Mouse (Mus musculus) kidney, postnatal 36 days (tissue): ENCODE results near the gene Sapcd1.
A peak's percentile ranks its signal among the peaks of the same experiment; 100 is the strongest.

ENCODE experiments used
- DNase-seq, 2 experiments: peaks; one replicate each; pipeline ENCODE4 v3.0.0; 2021 to 2022; ENCODE audit warnings: mixed read lengths in 2 of 2

The Sapcd1 gene

DNA sequence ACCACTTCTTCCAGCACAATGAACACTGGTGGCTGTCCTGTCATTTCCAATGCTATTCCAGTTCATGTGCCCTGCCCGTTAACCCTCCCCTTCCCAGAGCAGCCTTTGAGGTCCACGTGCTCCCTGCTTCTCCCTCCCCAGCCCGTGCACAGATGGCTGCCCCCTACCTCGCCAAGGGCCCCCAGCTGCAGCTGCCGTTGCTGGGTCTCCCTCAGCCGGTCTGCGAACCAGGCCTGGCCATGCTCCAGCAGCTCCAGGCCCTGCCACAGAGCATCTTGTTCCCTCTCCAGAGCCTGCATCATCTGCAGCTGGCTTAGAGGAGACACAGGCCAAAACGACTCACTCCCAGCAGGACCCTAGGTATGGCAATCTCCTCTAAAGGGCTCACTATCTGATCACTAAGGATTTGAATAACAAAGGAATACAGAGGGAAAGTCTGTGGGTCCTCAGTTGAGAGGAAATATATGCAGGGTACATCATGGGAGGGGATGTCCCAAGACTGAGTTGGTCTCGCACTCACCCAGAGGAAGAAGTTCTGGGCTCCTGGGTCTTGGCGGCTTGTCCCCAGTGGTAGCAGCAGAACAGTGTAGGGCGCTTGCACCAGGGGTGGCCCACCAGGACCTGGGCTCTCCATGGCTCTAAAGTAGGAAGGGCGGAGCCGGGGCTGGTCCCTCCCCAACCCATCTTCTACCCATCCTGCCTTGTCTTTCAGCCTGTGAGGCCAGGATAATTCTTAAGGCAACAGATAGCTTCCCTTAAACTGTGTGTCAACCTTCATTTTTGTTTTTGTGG, at the start of gene Sapcd1:
Gene Sapcd1 (minus strand): TSS at position 740 of the 792 bp plus-strand sequence.
- DNase-seq: no peak

DNA sequence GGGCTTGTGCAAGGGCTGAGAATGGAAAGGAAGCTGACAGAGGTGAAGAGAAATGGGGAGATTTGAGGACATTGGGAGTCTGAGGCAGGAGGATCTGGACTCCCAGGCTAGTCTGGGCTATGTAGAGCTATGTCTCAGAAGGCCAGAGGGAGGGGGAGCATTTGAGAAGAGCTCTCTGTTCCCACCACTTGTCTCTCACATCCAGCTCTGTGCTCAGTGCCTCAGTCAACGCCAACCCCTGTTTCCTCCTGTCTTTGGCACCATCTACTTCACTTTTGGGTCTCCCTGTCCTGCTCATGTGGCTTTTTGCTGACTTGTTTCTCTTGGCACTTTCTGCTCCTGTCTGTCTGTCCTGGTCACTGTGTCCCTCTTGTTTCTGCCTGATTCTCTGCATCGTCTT, 49.5 kb upstream of the Sapcd1 start:
- no peak for DNase-seq

DNA sequence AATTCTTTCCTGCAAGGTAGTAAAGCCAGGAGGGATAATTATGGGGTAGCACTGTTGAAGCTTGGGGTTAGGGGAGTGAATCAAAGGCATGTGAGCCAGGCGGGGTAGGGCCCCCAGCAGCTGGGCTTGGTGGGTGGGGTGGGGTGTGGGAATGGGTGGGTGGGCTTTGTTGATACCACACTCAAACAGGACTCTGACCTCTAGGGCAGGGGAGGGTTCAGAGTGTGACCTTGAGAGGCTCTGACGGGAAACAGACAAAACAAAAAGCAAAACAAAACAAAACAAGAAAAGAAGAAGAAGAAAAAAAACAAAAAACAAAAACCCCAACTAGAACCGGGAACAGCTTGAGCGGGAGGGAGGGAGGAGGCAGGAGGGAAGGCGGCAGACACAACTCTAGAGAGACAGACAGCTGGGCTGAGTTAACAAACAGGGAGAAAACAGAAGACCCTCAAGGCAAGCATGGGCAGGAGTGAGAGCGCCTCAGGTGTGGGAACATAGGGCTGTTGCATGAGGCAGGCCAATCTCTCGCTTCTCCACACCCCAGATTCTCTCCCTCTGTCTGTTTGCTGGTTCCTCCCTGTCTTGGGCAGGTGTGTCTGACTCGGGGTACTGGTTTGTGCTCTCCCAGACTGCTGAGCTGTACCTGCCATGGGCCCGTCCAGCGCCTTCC, 48.8 kb upstream of the Sapcd1 start, which contains the start of gene Ly6g6e:
Gene Ly6g6e (plus strand): TSS at position 396 of the 670 bp plus-strand sequence.
- no peak for DNase-seq

DNA sequence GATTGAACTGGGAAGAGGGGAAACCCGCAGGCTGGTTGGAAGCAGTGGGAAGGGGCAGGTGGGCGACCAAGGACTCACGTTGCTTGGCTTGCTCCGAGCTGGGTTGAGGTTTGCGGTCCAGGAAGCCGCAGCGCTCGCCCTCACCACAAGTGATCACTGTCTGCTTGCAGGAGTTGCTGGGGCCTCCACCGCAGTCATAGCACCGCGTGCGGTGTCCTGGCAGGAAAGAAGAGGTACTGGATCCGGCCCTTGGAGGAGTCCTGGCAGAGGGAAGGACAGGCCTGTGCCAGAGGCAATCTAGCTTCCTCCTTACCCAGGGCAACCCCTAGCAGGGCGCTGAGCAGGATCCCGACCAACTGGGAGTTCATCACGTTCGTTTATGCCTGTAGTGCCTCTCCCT, 46.3 kb upstream of the Sapcd1 start:
- DNase-seq: no peak

DNA sequence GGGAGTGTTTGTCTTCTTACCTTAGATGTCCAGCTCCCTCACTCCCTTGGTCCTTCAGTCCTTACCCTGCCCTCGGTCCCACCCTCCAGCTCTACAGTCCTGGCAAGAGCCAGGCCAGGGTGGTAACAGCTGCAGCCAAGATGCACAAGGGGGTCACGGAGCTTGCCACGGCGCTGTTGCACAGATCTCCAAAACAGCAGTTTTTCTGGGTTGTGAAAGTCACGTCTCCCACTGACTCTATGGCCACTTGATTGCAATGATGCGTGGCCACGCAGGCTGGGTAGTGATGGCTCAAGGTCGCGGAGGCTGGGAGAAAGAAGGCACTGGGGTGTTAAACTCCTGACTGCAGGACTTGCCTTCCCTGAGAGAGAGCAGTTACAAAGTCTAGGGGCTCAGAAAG, 43.6 kb upstream of the Sapcd1 start:
- no peak for DNase-seq

DNA sequence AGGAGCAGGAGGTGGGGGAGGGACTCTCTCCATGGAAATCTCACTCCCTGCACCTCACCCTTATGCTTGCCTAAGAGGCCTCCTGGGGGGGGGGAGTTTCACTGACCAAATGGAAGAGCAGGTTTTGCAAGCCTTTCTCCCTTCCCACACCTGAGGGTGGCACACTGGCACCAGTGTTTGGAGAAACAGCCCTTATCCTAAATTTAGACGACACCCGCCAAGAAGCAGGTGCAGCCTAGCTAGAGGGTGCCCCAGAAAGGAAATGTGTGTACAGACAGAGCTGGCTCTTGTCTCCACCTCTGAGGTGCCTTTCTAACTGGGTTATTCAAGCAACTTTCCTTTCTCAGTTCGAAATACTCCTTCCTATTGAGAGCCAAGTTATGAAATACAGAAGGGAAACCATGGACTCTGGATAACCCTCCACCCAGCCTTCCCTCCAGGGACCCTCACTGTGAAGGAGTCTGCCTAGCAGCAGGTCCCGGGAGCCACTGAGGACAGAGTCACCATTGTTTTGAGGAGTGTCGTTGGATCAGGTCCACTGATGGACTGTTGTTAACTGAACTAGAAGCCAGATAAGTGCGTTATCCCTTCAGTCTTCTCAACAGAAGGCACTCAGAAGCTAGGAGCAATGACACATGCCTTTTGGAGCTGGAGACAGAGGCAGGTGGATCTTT, 42.9 kb upstream of the Sapcd1 start:
- no peak for DNase-seq

DNA sequence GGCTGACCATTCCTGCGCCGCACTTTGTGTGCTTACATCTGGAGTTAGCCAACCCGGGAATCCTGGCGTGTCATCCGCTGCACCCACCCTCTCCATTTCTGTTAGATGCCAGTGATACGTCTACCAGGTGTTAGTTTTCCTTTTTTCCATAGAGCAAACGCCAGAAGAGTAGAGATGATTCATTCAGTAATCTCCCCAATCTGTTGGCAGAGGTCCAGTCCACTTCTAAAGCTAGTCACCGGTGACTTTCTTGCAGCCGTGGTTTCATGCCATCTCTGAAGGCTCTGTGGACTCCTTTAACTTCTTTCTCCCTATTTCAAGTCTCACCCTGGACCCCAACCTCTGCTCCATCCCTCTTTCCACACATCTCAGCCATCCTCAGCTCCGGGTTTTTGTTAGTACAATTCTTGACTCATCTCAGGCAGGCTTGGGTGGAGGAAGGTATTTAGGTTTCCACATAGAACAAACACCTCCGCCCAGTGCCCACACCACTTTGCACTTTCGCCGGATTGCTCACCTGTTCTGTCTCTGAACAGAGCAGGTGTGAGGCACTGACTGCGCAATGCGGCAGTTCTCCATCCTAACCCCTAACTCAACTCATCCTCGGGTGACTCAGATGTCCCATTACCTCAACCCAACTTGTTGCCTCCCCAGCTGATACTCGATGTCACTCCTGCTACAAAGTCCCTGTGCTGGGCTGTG, 40.5 kb upstream of the Sapcd1 start:
- DNase-seq: no peak

DNA sequence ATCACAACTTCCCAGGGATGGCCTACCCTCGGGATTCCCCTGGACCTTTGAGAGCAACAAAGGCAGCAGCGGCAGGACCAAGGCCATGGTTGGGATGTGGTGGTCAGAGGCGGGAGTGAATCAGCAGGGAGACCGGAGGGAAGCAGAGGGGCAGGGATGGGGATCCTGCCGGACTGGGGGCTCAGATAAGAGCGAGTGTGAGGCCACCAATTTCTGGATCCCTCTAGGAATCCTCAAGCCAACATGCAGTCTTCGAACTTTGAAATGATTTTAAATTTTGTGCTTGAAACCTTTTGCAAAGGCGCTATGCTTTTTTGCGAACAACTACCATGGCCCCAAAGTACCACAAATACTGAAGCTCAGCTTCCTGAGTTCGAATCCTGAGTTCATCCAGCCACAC, 38.3 kb upstream of the Sapcd1 start, which contains the start of gene Mpig6b:
Gene Mpig6b (minus strand): TSS at position 101 of the 400 bp plus-strand sequence.
- DNase-seq: no peak

DNA sequence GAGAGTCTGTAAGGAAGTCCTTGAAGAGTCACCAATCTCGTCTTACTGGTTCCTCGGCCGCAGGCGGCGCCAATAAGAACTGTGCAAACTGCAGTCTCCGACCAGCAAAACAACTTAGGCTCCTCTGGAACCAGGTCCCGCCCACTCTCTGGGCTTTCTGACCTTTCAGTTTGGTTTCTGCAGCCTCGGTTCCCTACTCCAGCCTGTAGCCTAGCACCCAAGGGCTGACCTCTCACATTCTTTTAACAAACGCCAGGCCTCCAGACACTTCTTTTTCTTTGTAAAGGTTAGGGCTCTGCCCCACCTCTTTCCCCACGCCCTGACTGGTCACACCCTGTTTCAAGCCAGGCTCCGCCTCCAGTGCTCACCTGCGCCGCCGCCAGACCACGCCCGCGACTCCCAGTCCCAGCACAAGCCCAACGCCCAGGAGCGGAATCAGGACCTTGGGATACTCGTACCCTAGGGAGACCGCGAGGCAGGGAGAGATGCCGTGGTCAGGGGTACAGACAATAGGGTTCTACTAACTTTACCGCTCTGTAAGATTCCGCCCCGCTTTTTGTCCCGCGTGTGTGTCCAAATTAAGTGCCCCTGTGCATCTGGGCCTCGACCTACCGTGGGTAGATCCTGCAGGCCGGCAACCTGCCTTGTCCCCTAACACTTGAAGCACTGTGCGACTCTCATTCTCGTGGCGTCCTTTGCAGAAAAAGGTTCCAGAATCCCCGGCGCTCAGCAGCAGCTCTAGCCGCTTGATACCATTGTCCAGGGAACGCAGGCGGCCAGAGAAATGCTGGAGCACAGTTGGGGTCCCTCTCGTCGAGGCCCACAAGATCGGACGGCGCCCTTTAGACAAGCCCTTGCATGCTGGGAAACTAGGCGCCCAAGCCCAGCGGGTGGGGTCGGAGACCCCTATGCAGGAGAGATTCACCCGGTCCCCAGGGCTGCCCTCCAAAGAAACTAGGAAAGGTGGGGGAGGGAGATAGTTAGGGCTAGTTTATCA, 37.4 kb upstream of the Sapcd1 start, which contains the start of gene Ly6g6c:
Gene Ly6g6c (plus strand): TSS at position 438 of the 997 bp plus-strand sequence.
- DNase-seq: peak; percentile 79 to 85

DNA sequence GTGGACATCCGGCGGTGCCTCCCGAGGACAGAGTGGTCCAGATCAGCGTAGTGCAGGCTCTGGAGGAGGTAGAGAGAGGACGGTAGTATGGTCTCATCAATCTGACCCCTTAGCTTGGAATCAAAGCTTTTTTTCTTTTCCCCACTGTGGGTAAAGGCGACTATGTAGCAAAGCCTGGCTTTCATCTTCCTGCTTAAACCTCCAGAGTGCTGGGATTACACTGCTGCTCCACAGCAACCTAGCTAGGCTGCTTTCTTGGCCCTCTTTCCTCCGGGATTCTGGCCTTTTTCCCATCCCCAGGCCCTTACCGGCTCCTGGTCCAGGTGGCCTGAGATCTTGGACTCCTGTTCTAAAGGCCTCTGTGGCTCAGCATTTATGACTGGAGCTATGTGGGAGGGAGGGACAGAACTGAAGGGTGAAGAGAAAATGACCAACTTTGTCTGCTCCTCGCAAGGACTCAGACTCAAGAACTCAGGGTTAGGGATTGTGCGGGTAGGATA, 36.6 kb upstream of the Sapcd1 start:
- DNase-seq: no peak

DNA sequence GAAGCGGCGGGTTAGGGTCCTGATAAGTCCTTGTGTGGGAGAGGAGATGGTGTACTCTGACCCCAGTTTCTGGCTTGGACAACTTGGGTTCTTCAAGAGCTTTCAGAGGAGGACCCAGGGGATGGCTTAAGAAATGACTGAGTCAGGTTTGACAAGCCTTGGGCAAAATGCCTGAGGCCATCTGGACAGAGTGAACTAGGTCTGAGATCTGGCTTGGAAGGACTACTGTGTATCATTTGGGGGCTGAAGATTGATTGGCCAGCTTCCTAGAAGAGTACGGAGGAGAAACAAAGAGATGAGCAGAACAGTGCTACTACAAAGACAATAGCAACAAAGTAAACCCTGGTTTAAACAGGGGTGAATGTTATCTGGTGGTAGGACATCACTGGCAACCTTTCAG, 35.6 kb upstream of the Sapcd1 start:
- DNase-seq: no peak

DNA sequence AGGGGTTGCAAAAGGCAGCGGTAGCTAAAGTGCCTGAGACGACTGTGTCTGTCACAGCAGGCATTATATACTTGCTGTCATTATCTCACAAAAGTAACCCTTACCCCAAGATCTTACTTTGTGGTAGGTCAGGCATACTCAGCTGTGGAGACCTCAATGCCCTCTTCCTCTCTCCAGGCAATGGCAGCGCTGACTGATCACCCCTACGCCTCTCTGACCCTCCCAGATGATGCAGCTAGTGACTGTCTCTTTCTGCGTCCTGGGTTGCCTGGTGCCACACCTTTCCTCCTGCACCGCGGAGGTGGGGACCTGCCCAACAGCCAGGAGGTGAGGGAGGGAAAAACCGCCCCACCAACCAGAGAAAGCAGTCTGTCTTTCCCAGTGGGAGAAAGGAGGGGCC, 33.5 kb upstream of the Sapcd1 start:
- DNase-seq: no peak

DNA sequence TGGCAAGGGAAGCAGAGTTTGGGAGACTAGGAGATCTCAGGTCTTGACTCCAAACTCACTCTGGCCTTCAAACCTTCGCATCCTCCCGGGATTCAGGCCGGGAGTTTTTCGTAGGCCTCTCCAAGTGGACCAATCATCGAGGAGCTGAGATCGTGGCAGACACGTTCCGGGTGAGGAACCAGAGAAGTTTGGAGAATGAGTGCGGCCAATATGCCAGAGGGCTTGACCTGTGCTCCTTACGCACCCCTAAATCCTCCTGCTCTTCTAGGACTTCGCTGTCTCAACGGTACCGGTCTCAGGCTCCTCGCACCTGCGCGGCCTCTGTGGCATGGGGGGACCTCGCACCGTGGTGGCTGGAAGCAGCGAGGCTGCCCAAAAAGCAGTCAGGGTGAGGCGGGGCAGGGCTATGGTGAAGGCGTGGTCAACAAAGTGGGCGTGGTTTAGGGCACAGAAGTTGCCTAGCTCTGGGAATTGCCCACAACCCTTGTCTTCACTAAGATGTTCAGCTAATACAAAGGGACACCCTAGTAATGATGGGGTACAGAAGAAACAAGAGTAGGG, 33.0 kb upstream of the Sapcd1 start:
- DNase-seq: peak in 1 of 2 experiments; percentile 58

DNA sequence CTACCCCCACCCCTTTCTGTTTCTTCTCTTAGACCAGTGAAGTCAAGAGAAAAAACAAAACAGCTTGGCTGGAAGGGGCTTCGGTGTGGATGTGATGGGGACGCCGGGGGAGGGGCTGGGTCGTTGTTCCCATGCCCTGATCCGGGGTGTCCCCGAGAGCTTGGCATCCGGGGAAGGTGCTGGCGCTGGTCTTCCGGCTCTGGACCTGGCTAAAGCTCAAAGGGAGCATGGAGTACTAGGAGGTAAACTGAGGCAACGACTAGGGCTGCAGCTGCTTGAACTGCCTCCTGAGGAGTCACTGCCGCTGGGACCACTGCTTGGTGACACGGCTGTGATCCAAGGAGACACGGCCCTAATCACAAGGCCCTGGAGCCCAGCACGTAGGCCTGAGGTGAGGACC, 32.3 kb upstream of the Sapcd1 start:
- DNase-seq: no peak

DNA sequence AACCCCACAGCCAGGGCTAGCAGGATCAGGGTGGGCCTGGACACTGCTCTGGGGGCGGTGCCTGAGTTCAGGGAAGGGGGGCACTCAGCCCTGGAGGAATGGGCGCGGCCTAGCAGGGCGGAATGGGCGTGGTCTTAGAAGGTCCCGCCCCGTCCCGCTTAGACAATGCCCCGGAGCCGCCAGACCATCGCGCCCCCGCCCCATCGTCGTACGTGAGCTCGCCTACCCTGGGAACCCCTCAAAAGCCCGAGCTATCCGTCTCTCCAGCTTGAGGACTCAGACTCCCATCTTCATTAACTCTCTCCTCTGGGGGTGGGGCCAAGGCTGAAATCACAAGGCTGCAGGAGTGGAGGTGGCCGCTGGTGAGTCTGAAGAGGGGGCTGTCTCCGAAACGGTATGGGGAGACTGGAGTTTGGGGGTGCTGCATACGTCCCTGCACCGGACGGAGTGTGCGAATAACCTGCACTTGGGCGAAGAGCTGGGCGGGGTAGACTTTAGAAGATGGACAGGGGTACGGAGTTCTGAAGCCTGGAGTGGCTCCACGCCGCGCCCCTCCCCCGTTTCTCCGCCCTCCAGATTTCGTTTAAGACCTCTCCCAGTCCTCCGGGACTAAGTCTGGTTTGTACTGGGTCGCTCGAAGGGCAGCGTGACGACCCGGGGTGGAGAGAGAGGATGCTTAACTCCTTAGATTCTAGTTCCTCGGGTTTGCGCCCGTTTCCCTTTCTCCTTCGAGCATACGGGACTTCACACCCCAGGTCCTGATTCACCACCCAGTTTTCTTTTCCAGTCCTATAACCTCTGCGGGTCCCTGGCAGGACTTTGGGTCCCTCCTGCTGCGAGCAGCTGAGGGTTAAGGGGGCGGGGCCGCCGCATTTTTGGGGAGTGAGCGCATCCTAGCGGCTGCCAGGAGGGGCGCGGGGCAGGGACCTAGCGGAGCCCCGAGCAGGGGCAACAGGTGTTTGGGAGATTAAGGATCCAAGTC, 31.4 kb upstream of the Sapcd1 start, which contains the start of gene Ddah2:
Gene Ddah2 (plus strand): TSS at position 125 of the 982 bp plus-strand sequence.
- peak; percentile 90 to 94 for DNase-seq

DNA sequence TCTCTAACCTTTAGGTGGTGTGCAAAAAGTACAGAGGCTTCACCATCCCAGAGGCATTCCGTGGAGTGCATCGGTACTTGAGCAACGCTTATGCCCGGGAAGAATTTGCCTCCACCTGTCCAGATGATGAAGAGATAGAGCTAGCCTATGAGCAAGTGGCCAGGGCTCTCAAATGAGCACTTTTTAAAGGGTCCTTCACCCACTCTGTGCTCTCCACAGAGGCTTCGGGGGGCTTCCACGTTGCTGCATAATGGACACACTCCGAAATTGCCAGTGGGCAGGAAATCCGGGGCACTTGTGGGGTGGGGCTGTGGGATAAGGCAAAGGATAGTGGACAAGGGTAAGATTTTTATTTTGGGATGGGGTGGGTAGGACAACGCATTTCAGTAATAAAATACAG, 30.5 kb upstream of the Sapcd1 start:
- DNase-seq: no peak

DNA sequence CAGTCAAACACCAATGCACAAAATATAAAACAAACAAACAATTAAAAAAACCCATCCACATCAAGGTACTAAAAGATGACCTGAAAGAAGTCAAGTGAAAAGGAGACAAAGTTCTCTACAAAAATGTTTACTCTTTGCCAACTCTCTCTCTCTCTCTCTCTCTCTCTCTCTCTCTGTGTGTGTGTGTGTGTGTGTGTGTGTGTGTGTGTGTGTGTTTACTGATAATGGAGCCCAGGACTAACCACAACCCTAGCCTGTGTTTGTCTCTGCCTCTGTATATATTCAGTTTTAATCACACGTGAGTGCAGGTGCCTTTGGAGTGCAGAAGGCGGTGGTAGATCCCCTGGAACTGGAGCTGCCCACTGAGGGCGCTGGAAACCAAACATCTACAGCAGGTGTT, 29.3 kb upstream of the Sapcd1 start:
- DNase-seq: no peak

DNA sequence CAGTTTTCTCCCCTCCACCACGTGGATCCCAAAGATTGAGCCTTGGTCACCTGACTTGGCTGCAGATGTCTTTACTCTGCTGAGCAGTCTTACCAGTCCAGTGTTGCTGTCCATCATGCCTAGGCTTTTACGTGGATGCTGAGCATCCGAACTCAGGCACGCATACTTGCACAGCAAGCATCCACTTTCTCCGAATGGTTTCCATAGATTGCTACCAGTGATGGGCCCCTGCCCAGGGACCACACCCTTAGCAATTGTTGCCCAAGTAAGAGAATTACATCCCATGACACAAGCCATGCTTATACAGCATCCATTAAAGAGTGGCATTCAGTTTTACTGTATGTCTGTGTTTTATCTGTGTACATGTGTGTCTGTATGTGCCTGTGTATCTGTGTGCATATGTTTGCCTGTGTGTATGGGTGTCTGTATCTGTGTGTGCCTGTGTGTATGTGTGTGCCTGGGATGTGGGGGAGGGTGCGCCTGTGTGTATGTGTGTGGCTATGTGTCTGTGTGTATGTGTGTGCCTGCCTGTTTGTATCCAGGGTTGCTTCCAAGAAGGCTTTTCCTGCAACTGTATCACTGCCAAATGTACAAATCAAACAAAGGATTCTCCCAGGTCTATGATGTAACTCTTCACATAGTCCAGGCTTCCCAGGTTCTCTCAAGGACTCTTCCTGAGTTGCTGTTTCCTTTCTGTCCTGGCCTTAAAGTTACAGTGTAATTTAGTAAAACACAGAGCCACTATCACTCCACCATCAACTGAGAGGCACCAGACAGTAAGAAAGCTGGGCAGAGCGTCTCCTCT, 28.1 kb upstream of the Sapcd1 start:
- DNase-seq: peak in 1 of 2 experiments; percentile 35
